Mouse (Mus musculus): ENCODE data around the gene Igfals. TPM values are rescaled to one million over a fixed set of nuclear protein-coding genes. Genes with fewer than 3 reads are reported as not detected.
A peak's percentile ranks its signal among the peaks of the same experiment; 100 is the strongest.

Gene Igfals
- total RNA-seq, 2 experiments from 2014 or later, result not detected

- no peak for DNase-seq (ENCODE audit: low spot score in 2 of 2)
These were observed 6.8 kb upstream of the Igfals start for GRCm38 (mm10) chr17:24858967-24859366.

GRCm38 (mm10) chr17:24860076-24860475 is 5.7 kb upstream of the Igfals start:
- no peak for DNase-seq (ENCODE audit: low spot score in 2 of 2)
- intact Hi-C loops (cut with DNase I), result no loop called here

More at GRCm38 (mm10) chr17:24858967-24859366, 6.8 kb upstream of the Igfals start:
- intact Hi-C loops (cut with DNase I), result no loop called here

GRCm38 (mm10) chr17:24861785-24862184 is 4.0 kb upstream of the Igfals start:
- intact Hi-C loops (cut with DNase I), result no loop called here
- no peak for DNase-seq (ENCODE audit: low spot score in 2 of 2)

- intact Hi-C loops (cut with DNase I), result no loop called here
- peak in 1 of 2 experiments; percentile 82 for DNase-seq (ENCODE audit: low spot score in 2 of 2)
These were observed 2.1 kb downstream of the Igfals start for GRCm38 (mm10) chr17:24867914-24868313.

- intact Hi-C loops (cut with DNase I), result no loop called here
- DNase-seq (ENCODE audit: low spot score in 2 of 2), result no peak
These were observed 8.1 kb downstream of the Igfals start for GRCm38 (mm10) chr17:24873695-24874404.

- intact Hi-C loops (cut with DNase I), result no loop called here
- no peak for DNase-seq (ENCODE audit: low spot score in 2 of 2)
These were observed 8.6 kb downstream of the Igfals start for GRCm38 (mm10) chr17:24874405-24874745.

- intact Hi-C loops (cut with DNase I), result no loop called here
- DNase-seq (ENCODE audit: low spot score in 2 of 2), result no peak
These were observed 9.2 kb downstream of the Igfals start for GRCm38 (mm10) chr17:24874989-24875388.

GRCm38 (mm10) chr17:24877336-24878116 is 11.7 kb downstream of the Igfals start:
- no peak for DNase-seq (ENCODE audit: low spot score in 2 of 2)
- intact Hi-C loops (cut with DNase I), result no loop called here

GRCm38 (mm10) chr17:24878117-24878397 is 12.3 kb downstream of the Igfals start:
- no peak for DNase-seq (ENCODE audit: low spot score in 2 of 2)
- intact Hi-C loops (cut with DNase I), result no loop called here

- no peak for DNase-seq (ENCODE audit: low spot score in 2 of 2)
- intact Hi-C loops (cut with DNase I), result no loop called here
These were observed 12.7 kb downstream of the Igfals start for GRCm38 (mm10) chr17:24878531-24878930.

- intact Hi-C loops (cut with DNase I), result loop anchor here (5.0 kb wide), 1 partner anchor 135 kb away; no protein-coding TSS in a partner anchor
- no peak for DNase-seq (ENCODE audit: low spot score in 2 of 2)
These were observed 16.1 kb downstream of the Igfals start for GRCm38 (mm10) chr17:24881738-24882440.

GRCm38 (mm10) chr17:24884391-24884790 is 18.6 kb downstream of the Igfals start:
- no peak for DNase-seq (ENCODE audit: low spot score in 2 of 2)
- intact Hi-C loops (cut with DNase I), result loop anchor here (5.0 kb wide), 1 partner anchor 137 kb away; no protein-coding TSS in a partner anchor

- intact Hi-C loops (cut with DNase I), result no loop called here
- DNase-seq (ENCODE audit: low spot score in 2 of 2), result no peak
These were observed 19.7 kb downstream of the Igfals start for GRCm38 (mm10) chr17:24885356-24886133.

- DNase-seq (ENCODE audit: low spot score in 2 of 2), result peak; percentile 97 to 100
- intact Hi-C loops (cut with DNase I), result no loop called here
These were observed 20.5 kb downstream of the Igfals start, which contains the start of the genes Nubp2 and Spsb3 for GRCm38 (mm10) chr17:24886134-24886931. TSS of gene Nubp2 (minus strand) at chr17:24886349. TSS of gene Spsb3 (plus strand) at chr17:24886643.

- DNase-seq (ENCODE audit: low spot score in 2 of 2), result no peak
- intact Hi-C loops (cut with DNase I), result no loop called here
These were observed 21.1 kb downstream of the Igfals start for GRCm38 (mm10) chr17:24886932-24887271.

- intact Hi-C loops (cut with DNase I), result no loop called here
- DNase-seq (ENCODE audit: low spot score in 2 of 2), result no peak
These were observed 21.7 kb downstream of the Igfals start for GRCm38 (mm10) chr17:24887291-24888080.

- intact Hi-C loops (cut with DNase I), result no loop called here
- no peak for DNase-seq (ENCODE audit: low spot score in 2 of 2)
These were observed 23.1 kb downstream of the Igfals start for GRCm38 (mm10) chr17:24888862-24889261.
